Mouse (Mus musculus): ENCODE results near the gene Gpr3. TPM values are rescaled to one million over a fixed set of nuclear protein-coding genes. Genes with fewer than 3 reads are reported as not detected.

Gene Gpr3
- total RNA-seq, 1 experiment from 2014 or later, result not detected

GRCm38 (mm10) chr4:133197801-133198286 lies 14.5 kb downstream of the Gpr3 start:
- DNase-seq, result no peak

- no peak for DNase-seq
Measured at GRCm38 (mm10) chr4:133197355-133197754, 15.0 kb downstream of the Gpr3 start.

GRCm38 (mm10) chr4:133196852-133197251 lies 15.5 kb downstream of the Gpr3 start:
- DNase-seq, result no peak

DNA sequence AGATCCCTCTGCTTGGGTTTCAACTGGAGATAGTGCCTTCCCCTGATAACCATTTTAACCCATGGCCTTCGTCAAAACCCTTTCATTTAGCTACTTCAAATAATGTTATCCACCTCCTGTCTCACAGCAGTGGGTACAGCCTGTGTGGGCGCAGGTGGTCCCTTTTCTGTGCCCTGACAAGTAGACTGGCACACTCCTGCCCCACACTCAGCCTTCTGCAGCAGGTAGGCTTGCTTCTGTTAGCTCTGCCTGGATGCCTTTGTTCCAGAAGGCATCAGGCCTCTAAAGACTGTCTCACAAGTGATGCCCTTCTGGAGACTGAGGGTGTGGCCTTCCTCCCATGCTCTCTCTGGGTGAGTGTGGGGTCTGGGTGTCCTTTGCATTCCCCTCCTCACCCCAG lies 16.2 kb downstream of the Gpr3 start:
- no peak for DNase-seq

- no peak for DNase-seq
Measured at GRCm38 (mm10) chr4:133195014-133195413, 17.3 kb downstream of the Gpr3 start.

DNA sequence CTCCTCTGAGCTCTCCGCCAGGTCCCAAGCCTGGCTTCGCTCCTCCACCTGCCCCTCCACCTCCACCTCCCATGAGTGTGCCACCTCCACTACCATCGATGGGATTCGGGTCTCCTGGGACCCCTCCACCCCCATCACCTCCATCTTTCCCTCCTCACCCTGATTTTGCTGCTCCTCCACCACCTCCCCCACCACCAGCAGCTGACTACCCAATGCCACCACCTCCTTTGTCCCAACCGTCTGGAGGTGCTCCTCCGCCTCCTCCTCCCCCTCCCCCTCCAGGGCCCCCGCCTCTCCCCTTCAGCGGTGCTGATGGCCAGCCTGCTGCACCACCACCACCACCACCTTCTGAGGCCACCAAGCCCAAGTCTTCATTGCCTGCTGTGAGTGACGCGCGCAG lies 17.9 kb downstream of the Gpr3 start:
- no peak for DNase-seq

DNA sequence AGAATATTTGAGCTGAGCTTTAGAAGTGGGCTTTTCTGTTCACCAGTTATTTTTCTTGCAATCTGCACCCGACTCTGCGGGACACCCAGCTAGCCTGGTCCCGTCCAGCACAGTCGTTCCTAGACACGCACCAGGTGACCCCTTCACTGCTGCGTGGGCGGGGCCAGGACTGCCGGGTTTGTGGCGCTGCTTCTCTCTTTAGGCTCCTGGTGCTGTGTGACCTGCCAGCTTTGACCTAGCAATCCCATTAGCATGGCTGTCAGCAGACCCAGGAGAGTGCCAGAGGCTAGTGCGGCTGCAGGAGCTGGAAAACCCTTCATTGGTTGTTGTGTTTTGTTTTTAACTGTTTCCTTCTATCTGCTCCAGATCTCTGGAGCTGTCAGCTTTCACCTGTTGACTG lies 22.9 kb downstream of the Gpr3 start:
- no peak for DNase-seq

DNA sequence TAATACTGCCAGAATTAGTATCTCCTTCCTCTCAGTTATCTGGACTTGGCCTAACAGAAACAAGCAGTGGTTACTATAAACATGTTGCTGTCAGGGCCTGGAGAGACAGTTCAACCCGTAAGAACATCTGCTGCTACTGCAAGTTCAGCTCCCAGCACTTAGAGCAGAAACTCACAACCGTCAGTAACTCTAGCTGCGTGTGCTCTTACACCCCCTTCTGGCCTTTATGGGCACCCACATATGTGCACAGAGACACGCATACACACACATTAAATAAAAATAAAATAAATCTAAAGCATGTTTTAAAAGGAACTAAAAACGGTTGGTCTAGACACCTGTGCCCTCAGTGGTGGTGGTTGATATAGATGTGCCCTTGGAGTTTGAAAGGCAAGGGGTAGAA lies 25.5 kb downstream of the Gpr3 start:
- no peak for DNase-seq

DNA sequence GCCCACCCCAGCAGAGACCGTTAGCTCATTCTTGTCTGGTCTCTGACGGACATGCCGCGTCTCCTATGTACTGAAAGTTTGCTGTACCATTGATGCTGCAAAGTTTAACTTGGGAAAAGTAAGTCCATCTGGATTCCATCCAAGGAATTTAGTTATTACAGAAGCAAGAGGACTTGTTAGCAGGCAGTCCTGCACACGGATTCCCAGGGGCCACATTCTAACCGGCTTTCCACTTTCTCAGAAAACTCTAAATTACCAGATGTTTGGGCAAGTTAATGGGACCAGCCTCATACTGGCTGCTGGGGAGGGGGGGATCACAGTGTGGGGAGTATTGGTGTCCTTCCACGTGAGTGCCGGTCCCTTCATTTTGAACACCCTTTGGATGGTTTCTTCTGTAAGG lies 26.4 kb downstream of the Gpr3 start:
- no peak for DNase-seq

GRCm38 (mm10) chr4:133184898-133185665 lies 27.3 kb downstream of the Gpr3 start:
- peak; percentile 26 for DNase-seq

- no peak for DNase-seq
Measured at GRCm38 (mm10) chr4:133184031-133184897, 28.1 kb downstream of the Gpr3 start.

DNA sequence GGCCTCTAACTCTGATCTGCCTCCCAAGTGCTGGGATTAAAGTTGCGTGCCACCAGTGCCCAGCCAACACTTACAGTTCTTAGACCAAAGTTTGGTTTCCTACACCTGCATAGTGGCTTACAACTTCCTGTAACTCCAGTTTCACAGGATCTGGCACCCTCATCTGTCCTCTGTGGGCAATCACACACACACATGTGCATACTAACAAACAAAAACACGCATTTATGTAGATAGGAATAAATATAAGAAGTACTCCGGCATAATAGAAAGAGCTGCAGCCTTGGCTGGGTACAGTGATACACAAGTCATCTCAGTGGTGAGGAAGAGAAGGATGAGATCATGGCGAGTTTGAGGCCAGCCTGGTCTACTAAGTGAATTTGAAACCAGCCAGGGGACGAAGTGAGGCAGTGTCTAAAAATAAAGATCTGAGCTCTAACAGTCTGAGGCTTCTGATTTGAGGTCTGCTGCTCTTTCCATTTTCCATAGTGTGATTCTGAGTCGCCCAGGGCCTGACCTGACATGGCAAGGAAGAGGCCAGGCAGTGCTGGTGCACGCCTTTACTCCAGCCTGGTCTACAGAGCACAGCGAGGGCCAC lies 29.8 kb downstream of the Gpr3 start:
- no peak for DNase-seq

DNA sequence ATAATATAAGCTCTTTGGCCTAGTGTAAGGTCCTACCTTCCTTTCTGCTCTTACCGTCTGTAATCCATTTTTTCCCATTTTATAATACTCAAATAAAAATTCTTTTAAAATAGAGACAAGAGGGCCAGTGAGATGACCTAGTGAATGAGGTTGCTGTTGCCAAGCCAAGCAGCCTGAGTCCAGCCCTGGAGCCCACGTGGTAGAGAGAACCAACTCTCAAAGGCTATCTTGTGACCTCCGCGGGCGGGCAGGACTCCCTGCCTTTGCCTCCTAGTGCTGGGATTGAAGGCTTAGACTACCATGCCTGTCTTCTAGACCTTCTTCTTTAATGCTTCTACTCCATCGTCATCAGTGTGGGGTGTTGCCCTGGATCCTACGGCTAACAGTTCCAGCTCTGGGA lies 33.1 kb downstream of the Gpr3 start:
- no peak for DNase-seq

DNA sequence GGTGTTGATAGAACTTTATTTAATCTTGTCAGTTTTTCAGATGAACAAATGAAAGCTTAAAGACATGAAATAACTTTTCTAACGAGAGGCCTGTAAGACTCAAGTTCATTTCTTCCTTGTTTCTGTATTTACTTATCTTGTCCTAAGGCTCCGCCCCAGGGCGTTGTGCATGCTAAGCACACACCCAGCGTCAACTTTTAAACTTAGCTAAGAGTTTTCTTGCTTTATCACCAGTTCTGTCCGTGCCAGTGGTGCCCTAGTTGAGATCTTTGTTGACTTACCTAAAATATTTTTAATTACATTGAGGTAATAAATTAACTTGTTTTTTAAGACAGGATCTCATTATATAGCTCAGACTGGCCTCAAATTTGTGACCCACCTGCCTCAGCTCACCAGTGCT lies 34.0 kb downstream of the Gpr3 start:
- DNase-seq, result no peak

- DNase-seq, result no peak
Measured at GRCm38 (mm10) chr4:133176761-133177403, 35.5 kb downstream of the Gpr3 start.

DNA sequence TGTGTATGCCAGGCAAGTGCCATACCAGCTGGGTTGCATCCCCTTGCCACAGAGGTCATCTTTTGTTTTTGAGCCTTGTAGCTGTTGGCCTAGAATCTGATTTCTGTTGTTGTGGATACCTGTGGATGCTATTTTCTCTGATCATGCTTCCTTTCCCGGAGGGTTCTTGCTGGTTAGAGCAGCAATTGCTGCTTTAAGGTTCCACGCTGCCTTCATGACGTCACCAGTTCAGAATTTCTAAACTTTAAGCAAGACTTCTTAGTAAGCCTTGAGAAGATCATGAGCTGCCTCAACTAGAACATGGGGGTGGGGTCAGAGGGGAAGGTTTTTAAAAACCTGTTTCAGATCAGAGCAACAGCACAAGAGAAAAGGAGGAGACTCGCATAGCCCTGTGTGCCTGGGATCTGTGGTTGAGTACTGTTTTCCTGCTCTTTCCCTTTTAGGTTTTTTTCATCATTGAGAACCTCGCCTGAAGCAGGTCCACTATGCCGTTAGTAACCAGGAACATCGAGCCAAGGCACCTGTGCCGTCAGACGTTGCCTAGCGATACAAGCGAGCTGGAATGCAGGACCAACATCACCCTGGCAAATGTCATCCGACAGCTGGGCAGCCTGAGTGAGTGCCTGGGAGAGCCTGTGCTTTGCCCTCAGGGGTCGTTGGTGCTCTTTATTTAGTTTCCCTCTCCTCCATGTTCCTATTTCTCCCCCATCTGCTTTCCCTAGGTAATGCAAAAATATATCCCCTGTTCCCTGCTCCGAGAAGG lies 36.2 kb downstream of the Gpr3 start:
- no peak for DNase-seq

- no peak for DNase-seq
Measured at GRCm38 (mm10) chr4:133175274-133175673, 37.1 kb downstream of the Gpr3 start.

- DNase-seq, result no peak
Measured at GRCm38 (mm10) chr4:133174361-133174760, 38.0 kb downstream of the Gpr3 start.

GRCm38 (mm10) chr4:133172451-133172850 lies 39.9 kb downstream of the Gpr3 start:
- no peak for DNase-seq

DNA sequence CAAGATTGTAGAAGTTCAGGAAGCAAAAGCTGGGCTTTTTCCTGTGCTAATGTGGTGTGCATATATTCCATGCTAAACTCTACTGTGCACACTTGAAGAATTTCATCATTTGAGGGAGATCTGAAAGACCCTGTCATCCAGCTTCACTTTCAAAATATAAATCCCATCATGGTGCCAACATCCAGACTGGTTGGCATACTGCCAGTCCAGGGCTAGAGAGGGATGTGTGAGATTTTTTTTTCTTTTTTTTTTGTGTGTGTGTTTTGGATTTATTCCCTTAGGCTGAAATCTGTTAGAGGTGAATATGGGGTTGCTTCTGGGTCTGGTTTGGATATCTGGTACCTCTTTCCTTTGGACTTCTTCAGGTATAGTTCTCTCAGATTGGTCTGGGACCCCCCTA lies 41.7 kb downstream of the Gpr3 start:
- no peak for DNase-seq

GRCm38 (mm10) chr4:133170056-133170524 lies 42.2 kb downstream of the Gpr3 start:
- DNase-seq, result no peak

Measured in adrenal gland, postnatal 25 days (tissue).